In genomic region chr15:12321788-12322621, GRCm38 (mm10) we compare ENCODE assay signal across 8 mouse cellular contexts. TPM values are rescaled to one million over a fixed set of nuclear protein-coding genes. Genes with fewer than 3 reads are reported as not detected.
A peak's percentile ranks its signal among the peaks of the same experiment; 100 is the strongest.
DNase-seq lines count a peak whose midpoint lies in the region; ATAC-seq and TF ChIP-seq lines count a peak whose summit lies in the region.

TSS of gene 1810049J17Rik (minus strand) at chr15:12321899.

- peak; percentile 29 to 44 for DNase-seq in right cerebral cortex, adult 2 months (ENCODE audit: low spot score in 2 of 2)
- DNase-seq in right cerebral cortex, postnatal 14 days = no peak
- peak; percentile 16 to 56 for DNase-seq in gastrocnemius, postnatal 4 days (ENCODE audit: low spot score in 2 of 2)

- peak within 1 kb of the TSS; percentile 81 for H3K4me3 ChIP-seq in intestine, embryonic 15.5 days (replicated peaks)
- peak within 1 kb of the TSS; percentile 96 for H3K4me3 ChIP-seq in liver, embryonic 12.5 days
- H3K4me3 ChIP-seq in myocyte = peak within 1 kb of the TSS; percentile 74
- peak within 1 kb of the TSS; percentile 85 for H3K4me3 ChIP-seq in testis, adult 2 months (ENCODE audit: control insufficient read depth, low read depth, low read length)

- peak; percentile 28 for TF ChIP-seq POLR2A in myocyte (IDR thresholded peaks at IDR 0.05; ENCODE audit: insufficient read length, low read depth)
- TF ChIP-seq POLR2A in testis, adult 2 months (IDR thresholded peaks at IDR 0.05; ENCODE audit: control insufficient read depth, low read depth, low read length) = no peak

- H3K4me2 ChIP-seq in intestine, embryonic 15.5 days (replicated peaks) = peak within 1 kb of the TSS; percentile 76
- H3K4me2 ChIP-seq in liver, embryonic 12.5 days = peak within 1 kb of the TSS; percentile 77
- H3K4me2 ChIP-seq in myocyte (ENCODE audit: low read depth) = peak within 1 kb of the TSS; percentile 98

- TF ChIP-seq CTCF in testis, adult 2 months (IDR thresholded peaks at IDR 0.05; ENCODE audit: control insufficient read depth, insufficient read depth, insufficient replicate concordance, low read depth, low read length) = no peak

- peaks cover 53% of the 10 kb centered on the region for H3K79me2 ChIP-seq in myocyte (ENCODE audit: control insufficient read depth, insufficient read depth)

- H3K27ac ChIP-seq in intestine, embryonic 15.5 days = peak within 1 kb of the TSS; percentile 96
- H3K27ac ChIP-seq in liver, embryonic 12.5 days = peak within 1 kb of the TSS; percentile 95
- peak within 1 kb of the TSS; percentile 85 for H3K27ac ChIP-seq in testis, adult 2 months (ENCODE audit: control insufficient read depth, insufficient read depth, low read depth, low read length)

- H3K27me3 ChIP-seq in intestine, embryonic 15.5 days (replicated peaks) = no peaks in the 10 kb centered on the region
- peaks cover 5% of the 10 kb centered on the region for H3K27me3 ChIP-seq in liver, embryonic 12.5 days (replicated peaks)
- no peaks in the 10 kb centered on the region for H3K27me3 ChIP-seq in myocyte (ENCODE audit: control insufficient read depth, insufficient read depth, insufficient read length)
- no peaks in the 10 kb centered on the region for H3K27me3 ChIP-seq in testis, adult 2 months (ENCODE audit: control insufficient read depth, insufficient read depth, low read length)

- peak within 1 kb of the TSS; percentile 98 for H3K9ac ChIP-seq in intestine, embryonic 15.5 days
- peak within 1 kb of the TSS; percentile 98 for H3K9ac ChIP-seq in liver, embryonic 12.5 days

- H3K9me3 ChIP-seq in intestine, embryonic 15.5 days = no peaks in the 10 kb centered on the region
- H3K9me3 ChIP-seq in liver, embryonic 12.5 days (replicated peaks) = no peaks in the 10 kb centered on the region

- no peaks in the 10 kb centered on the region for H3K36me3 ChIP-seq in intestine, embryonic 15.5 days
- H3K36me3 ChIP-seq in liver, embryonic 12.5 days = peaks cover 19% of the 10 kb centered on the region
- H3K36me3 ChIP-seq in myocyte (ENCODE audit: control insufficient read depth, insufficient read depth) = peaks cover 7% of the 10 kb centered on the region
- no peaks in the 10 kb centered on the region for H3K36me3 ChIP-seq in testis, adult 2 months (ENCODE audit: control insufficient read depth, insufficient read depth, low read length)

- 0 out of 2 replicates have a peak, but pooled peaks cover 7% of the 10 kb centered on the region for H3K4me1 ChIP-seq in intestine, embryonic 15.5 days (replicated peaks)
- H3K4me1 ChIP-seq in liver, embryonic 12.5 days = peaks cover 48% of the 10 kb centered on the region
- H3K4me1 ChIP-seq in testis, adult 2 months (ENCODE audit: control insufficient read depth, insufficient read depth, low read length) = peaks cover 9% of the 10 kb centered on the region

- ATAC-seq in common myeloid progenitor, adult 5-6 weeks (replicated peaks; ENCODE audit: low read depth, poor library complexity, severe bottlenecking) = peak; percentile 38
- ATAC-seq in intestine, embryonic 15.5 days = peak; percentile 48
- peak; percentile 51 for ATAC-seq in liver, embryonic 12.5 days

- WGBS in intestine, embryonic 15.5 days = under 1% methylated on average over 70 of the region's 70 CpGs
- WGBS in liver, embryonic 12.5 days (ENCODE audit: insufficient replicate concordance) = under 1% methylated on average over 67 of the region's 70 CpGs

- H3ac ChIP-seq in myocyte (ENCODE audit: control insufficient read depth, insufficient read length) = peak within 1 kb of the TSS; percentile 86

TF ChIP-seq in myocyte, 11 proteins besides CTCF, POLR2A, EP300 and RAD21:
- TF ChIP-seq TCF3 (IDR thresholded peaks at IDR 0.05; ENCODE audit: insufficient read length, low read depth) (no peak), SRF (IDR thresholded peaks at IDR 0.05; ENCODE audit: control insufficient read depth, insufficient read length, low read depth) (no peak), E2F4 (IDR thresholded peaks at IDR 0.05; ENCODE audit: insufficient read depth) (no peak), CEBPB (IDR thresholded peaks at IDR 0.05; ENCODE audit: insufficient read depth, poor library complexity, severe bottlenecking) (no peak), REST (IDR thresholded peaks at IDR 0.05; ENCODE audit: insufficient read depth, insufficient read length) (no peak), MYOD1 (IDR thresholded peaks at IDR 0.05; ENCODE audit: control insufficient read depth in 1 of 3, insufficient read length in 2 of 3, low read depth in 2 of 3) (no peak), TCF12 (IDR thresholded peaks at IDR 0.05; ENCODE audit: insufficient read depth, poor library complexity, severe bottlenecking) (no peak), MAX (IDR thresholded peaks at IDR 0.05; ENCODE audit: low read depth) (no peak), POLR2AphosphoS2 (IDR thresholded peaks at IDR 0.05; ENCODE audit: insufficient read length, low read depth) (no peak), MYOG (IDR thresholded peaks at IDR 0.05; ENCODE audit: control insufficient read depth in 1 of 3, insufficient read depth in 1 of 3, insufficient read length in 2 of 3, low read depth in 2 of 3) (no peak), USF1 (IDR thresholded peaks at IDR 0.05; ENCODE audit: low read depth) (no peak)

RNA-seq across cellular contexts. Expression of gene 1810049J17Rik, which starts in this region (rescaled TPM):
- 1.1 TPM in 1 of 2 replicates, not detected in the other for total RNA-seq in common myeloid progenitor, adult 5-6 weeks (2017)
- 1 to 10 TPM in 1 of 2 experiments, not detected in 1; 1.4 TPM for total RNA-seq in gastrocnemius, postnatal 4 days (2021)
- 0.69 and 1.8 TPM in 2 replicates for polyA plus RNA-seq in intestine, embryonic 15.5 days (2015; fragmentation: Nextera tagmentation; extraction: Ambion mirVana)
- polyA plus RNA-seq in liver, embryonic 12.5 days (2016; fragmentation: Nextera tagmentation; extraction: Ambion mirVana) = 1.2 and 1.9 TPM in 2 replicates
- polyA plus RNA-seq in myocyte (2012; fragmentation: generic; extraction: Trizol) = 9.7 TPM
- 1.8 and 2.4 TPM in 2 replicates for polyA plus RNA-seq in testis, adult 2 months (2012; rRNA removed)
